Mouse (Mus musculus) hindbrain, postnatal 0 days (tissue): Measurements from ENCODE around the gene Pan3. TPM values are rescaled to one million over a fixed set of nuclear protein-coding genes. Genes with fewer than 3 reads are reported as not detected.

Experiments used
- ATAC-seq: fragments of 200-750 bp; cut with Nextera tagmentation; 2 replicates; pipeline ENCODE4 v1.8.0; 2017; ENCODE audit warnings: mild to moderate bottlenecking, moderate TSS enrichment, moderate library complexity
- DNase-seq: peaks from one replicate; pipeline ENCODE4 v3.0.0-alpha.2; 2015; ENCODE audit warnings: low spot score
- H3K27ac ChIP-seq: fragments of 300-500 bp; sonication (generic); 2 replicates; pipeline ENCODE4 v1.5.1; 2014; ENCODE audit warnings: mild to moderate bottlenecking
- H3K27me3 ChIP-seq: fragments of 300-500 bp; sonication (generic); 2 replicates; pipeline ENCODE4 v1.6.1; 2014; ENCODE audit warnings: low read length, mixed read lengths; ENCODE audit not compliant: insufficient read depth
- H3K36me3 ChIP-seq: fragments of 300-500 bp; sonication (generic); 2 replicates; pipeline ENCODE4 v1.6.1; 2014; ENCODE audit warnings: low read length, mixed read lengths; ENCODE audit not compliant: insufficient read depth
- H3K4me1 ChIP-seq: fragments of 300-500 bp; sonication (generic); 2 replicates; pipeline ENCODE4 v1.6.1; 2014; ENCODE audit warnings: antibody characterized with exemption, low read length, mixed read lengths; ENCODE audit not compliant: insufficient read depth
- H3K4me2 ChIP-seq: fragments of 300-500 bp; sonication (generic); 2 replicates; pipeline ENCODE4 v1.6.1; 2014; ENCODE audit warnings: low read depth, mild to moderate bottlenecking, low read length, moderate library complexity, mixed read lengths
- H3K4me3 ChIP-seq: fragments of 300-500 bp; sonication (generic); 2 replicates; pipeline ENCODE4 v1.5.1; 2014; ENCODE audit warnings: low read length
- H3K9ac ChIP-seq: fragments of 300-500 bp; sonication (generic); replicated peaks from 2 replicates; pipeline ENCODE4 v1.6.1; 2014; ENCODE audit warnings: mild to moderate bottlenecking, low read length, moderate library complexity, mixed read lengths
- H3K9me3 ChIP-seq: fragments of 300-500 bp; sonication (generic); 2 replicates; pipeline ENCODE4 v1.6.1; 2016; ENCODE audit warnings: low read length, mixed read lengths
- CTCF ChIP-seq: IDR thresholded peaks from 2 replicates; pipeline ENCODE4 v1.5.1; 2016; ENCODE audit warnings: antibody characterized with exemption, control low read depth, low read depth
- WGBS: fragments of 180-500 bp; shearing (Covaris S2); extraction: QIAGEN DNeasy Blood & Tissue Kit; methylation state at CpG from one replicate; pipeline ENCODE4 v1.1.7; 2014; 5-methylcytosine and 5-hydroxymethylcytosine counted together
- polyA plus RNA-seq: library from polyadenylated mRNA; unstranded; fragments of >200 nt; fragmentation: Nextera tagmentation; extraction: Ambion mirVana; gene quantifications from 2 replicates; pipeline ENCODE4 v1.2.1, GENCODE M21; 2015
- total RNA-seq: library from RNA; depleted of rRNA; stranded (reverse); fragments of >200 nt; gene quantifications from 2 replicates; pipeline ENCODE4 v1.2.3, GENCODE M21; 2014

The Pan3 gene
- total and polyA plus RNA-seq, 2 experiments from 2014 or later: 53.9 to 80.5 TPM

DNA sequence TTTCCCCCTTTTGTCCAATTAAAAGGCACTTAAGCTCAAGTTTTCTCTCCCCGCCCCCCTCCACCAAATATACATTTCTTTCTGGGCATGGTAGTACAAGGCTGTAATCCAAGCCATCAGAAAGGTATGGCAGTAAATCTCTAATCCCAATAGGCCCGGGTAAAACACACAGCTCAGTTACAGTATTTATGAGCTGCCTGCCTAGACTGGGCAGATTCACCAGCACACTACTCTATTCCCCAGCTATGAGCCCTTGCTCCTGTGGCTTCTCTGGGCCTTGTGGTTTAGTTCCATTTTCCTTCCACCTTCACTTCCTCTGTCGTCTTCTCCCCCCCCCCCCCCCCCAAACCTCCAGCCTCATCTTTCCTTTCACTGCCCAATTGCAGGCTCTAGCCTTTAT lies 67.8 kb downstream of the Pan3 start:
- ATAC-seq (no peak), DNase-seq (no peak)
- no peak for TF ChIP-seq CTCF
- Histone ChIP-seq H3K36me3 (no peaks in the 10 kb centered on the region), H3K4me3 (no peak overlapping the region), H3K4me2 (no peak overlapping the region), H3K27ac (no peak overlapping the region), H3K4me1 (no peaks in the 10 kb centered on the region), H3K27me3 (no peaks in the 10 kb centered on the region), H3K9me3 (no peaks in the 10 kb centered on the region), H3K9ac (no peak overlapping the region)
- 68% methylated on average over 3 of the region's 3 CpGs for whole genome bisulfite sequencing

DNA sequence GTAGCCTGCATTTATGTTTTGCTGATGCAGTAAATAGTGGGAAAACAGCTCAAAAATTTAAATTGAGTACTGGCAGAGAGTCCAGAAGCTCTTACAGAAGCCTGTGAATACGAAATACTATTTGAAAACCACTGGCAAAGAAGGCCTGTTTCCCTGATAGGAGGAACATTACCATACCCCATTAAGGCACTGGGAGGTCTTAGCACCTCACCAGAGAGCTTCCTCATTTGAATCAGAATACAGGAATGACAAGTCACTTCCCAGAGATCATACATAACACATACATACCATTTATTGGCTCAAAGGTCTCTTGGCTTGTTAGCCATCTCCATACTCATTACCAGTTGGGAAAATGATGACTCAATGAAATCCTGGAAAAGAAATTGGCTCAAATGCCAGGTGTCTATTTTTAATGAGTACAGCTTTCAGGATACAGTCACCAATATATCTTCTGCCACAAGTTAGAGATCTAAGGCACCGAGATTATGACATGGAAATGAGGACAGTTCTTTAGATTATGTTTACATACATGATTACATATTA lies 71.6 kb downstream of the Pan3 start:
- no peak overlapping the region for H3K4me2 ChIP-seq
- H3K4me3 ChIP-seq: no peak overlapping the region
- no peak overlapping the region for H3K9ac ChIP-seq
- WGBS: 78% methylated on average over 2 of the region's 2 CpGs
- no peaks in the 10 kb centered on the region for H3K27me3 ChIP-seq
- ATAC-seq (no peak), DNase-seq (no peak)
- H3K27ac ChIP-seq: no peak overlapping the region
- TF ChIP-seq CTCF: no peak
- H3K4me1 ChIP-seq: no peaks in the 10 kb centered on the region
- H3K9me3 ChIP-seq: no peaks in the 10 kb centered on the region
- no peaks in the 10 kb centered on the region for H3K36me3 ChIP-seq

DNA sequence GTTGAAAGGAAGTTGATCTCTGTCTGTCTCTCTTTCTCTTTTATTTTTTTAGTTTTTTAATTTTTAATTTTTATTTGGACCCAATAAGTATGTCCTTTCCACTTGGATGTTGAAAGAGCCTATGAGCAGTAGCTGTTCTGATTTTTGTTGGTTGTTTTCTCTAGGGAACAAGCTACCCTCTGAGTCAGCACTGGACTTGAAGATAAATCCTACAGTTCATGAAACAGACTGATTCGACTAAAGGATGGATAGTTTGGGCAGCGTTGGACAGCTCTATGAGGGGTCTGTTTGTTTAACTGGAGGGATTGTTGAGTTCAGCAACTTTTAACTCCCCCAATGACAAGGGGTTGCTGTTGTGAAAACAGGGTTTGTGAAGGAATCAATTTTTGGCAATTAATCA lies 73.0 kb downstream of the Pan3 start:
- Histone ChIP-seq H3K27me3 (no peaks in the 10 kb centered on the region), H3K27ac (no peak overlapping the region), H3K36me3 (no peaks in the 10 kb centered on the region), H3K9ac (no peak overlapping the region), H3K4me3 (no peak overlapping the region), H3K9me3 (no peaks in the 10 kb centered on the region), H3K4me2 (no peak overlapping the region), H3K4me1 (no peaks in the 10 kb centered on the region)
- WGBS: 89% methylated on average over 2 of the region's 2 CpGs
- DNase-seq (no peak), ATAC-seq (no peak)
- no peak for TF ChIP-seq CTCF

- no peaks in the 10 kb centered on the region for H3K4me1 ChIP-seq
- no peak overlapping the region for H3K4me2 ChIP-seq
- ATAC-seq (no peak), DNase-seq (no peak)
- H3K27me3 ChIP-seq: no peaks in the 10 kb centered on the region
- H3K9ac ChIP-seq: no peak overlapping the region
- H3K9me3 ChIP-seq: no peaks in the 10 kb centered on the region
- H3K27ac ChIP-seq: no peak overlapping the region
- 81% methylated on average over 9 of the region's 9 CpGs for WGBS
- H3K4me3 ChIP-seq: no peak overlapping the region
- no peak for TF ChIP-seq CTCF
- H3K36me3 ChIP-seq: no peaks in the 10 kb centered on the region
Observed at GRCm38 (mm10) chr5:147511350-147511749, 81.4 kb downstream of the Pan3 start.

GRCm38 (mm10) chr5:147527006-147527405 lies 97.0 kb downstream of the Pan3 start:
- H3K4me2 ChIP-seq: no peak overlapping the region
- ATAC-seq (no peak), DNase-seq (no peak)
- no peak overlapping the region for H3K4me3 ChIP-seq
- no peaks in the 10 kb centered on the region for H3K36me3 ChIP-seq
- no peak overlapping the region for H3K27ac ChIP-seq
- H3K9me3 ChIP-seq: no peaks in the 10 kb centered on the region
- 94% methylated on average over 6 of the region's 6 CpGs for WGBS
- H3K9ac ChIP-seq: no peak overlapping the region
- no peaks in the 10 kb centered on the region for H3K4me1 ChIP-seq
- TF ChIP-seq CTCF: no peak
- H3K27me3 ChIP-seq: no peaks in the 10 kb centered on the region

GRCm38 (mm10) chr5:147527788-147528187 lies 97.8 kb downstream of the Pan3 start:
- Histone ChIP-seq H3K27ac (no peak overlapping the region), H3K4me1 (no peaks in the 10 kb centered on the region), H3K4me3 (no peak overlapping the region), H3K4me2 (no peak overlapping the region), H3K36me3 (no peaks in the 10 kb centered on the region), H3K9me3 (no peaks in the 10 kb centered on the region), H3K27me3 (no peaks in the 10 kb centered on the region), H3K9ac (no peak overlapping the region)
- WGBS: 83% methylated on average over 3 of the region's 3 CpGs
- DNase-seq (no peak), ATAC-seq (no peak)
- TF ChIP-seq CTCF: no peak

- Histone ChIP-seq H3K4me2 (no peak overlapping the region), H3K36me3 (no peaks in the 10 kb centered on the region), H3K27me3 (no peaks in the 10 kb centered on the region), H3K9me3 (no peaks in the 10 kb centered on the region), H3K27ac (no peak overlapping the region), H3K4me3 (no peak overlapping the region), H3K4me1 (no peaks in the 10 kb centered on the region), H3K9ac (no peak overlapping the region)
- 95% methylated on average over 6 of the region's 6 CpGs for WGBS
- TF ChIP-seq CTCF: no peak
- no peak for DNase-seq
- ATAC-seq: no peak
Observed at GRCm38 (mm10) chr5:147532031-147532430, 102.1 kb downstream of the Pan3 start.
